Mouse (Mus musculus) natural killer cell, adult 2 months (primary cell): Measurements from ENCODE around the gene Ddx3y.

Experiments used
- DNase-seq, 2 experiments: peaks; one replicate each; pipeline ENCODE4 v3.0.0; 2022; ENCODE audit warnings: low spot score in 2 of 2

Gene Ddx3y

DNA sequence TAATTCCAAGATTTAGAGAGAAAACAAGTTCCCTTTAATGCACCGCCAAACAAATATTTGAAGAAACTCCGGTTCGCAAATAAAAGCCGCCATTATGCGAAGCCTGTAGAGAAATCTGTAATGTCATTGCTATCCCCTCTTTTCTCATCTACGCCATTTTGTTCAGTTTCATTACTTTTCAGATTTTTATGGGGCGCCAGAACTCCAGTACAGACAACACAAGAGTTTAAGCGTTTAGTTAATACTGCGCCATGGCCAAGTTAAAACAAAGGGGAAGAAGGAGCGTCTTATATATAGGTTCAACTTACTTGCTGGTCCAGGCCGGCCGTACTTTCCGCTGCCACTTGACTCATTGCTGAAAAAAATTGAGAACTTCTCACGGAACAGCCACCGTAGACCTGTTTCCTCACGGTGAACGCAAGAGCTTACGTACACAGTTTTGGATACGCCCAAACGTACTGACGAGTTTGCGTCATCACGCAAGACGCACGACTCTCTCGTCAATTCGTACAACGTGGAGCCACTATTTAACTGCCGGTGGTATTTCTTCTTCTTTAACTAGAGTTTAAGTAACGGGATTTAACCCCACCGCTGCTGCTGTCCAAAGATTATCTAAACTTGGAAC is at the start of gene Ddx3y:
Ddx3y (minus strand) TSS at position 459 of the 625 bp plus-strand sequence.
- DNase-seq: peak in 1 of 2 experiments; percentile 78

DNA sequence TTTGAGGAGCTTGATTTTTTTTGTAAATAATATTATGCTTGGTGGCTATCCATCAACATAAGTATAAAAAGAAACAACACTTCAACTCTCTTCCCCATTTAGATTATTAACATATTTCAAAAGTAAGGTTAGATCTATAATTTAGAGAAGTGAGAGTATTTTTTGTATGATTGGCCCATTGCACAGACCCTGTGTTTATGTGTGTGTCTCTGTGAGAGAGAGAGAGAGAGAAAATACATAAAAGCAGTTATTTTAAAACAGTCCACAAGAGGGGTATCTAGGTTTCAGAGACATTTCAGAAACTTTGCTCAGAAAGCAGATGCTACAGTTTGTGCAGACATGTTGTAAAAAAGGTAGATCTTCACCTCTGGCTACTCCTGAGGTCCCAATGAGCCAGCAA is 7.3 kb upstream of the Ddx3y start:
- no peak for DNase-seq

GRCm38 (mm10) chrY:1285735-1286134 is 694 bp downstream of the Ddx3y start:
- DNase-seq: peak in 1 of 2 experiments; percentile 44

DNA sequence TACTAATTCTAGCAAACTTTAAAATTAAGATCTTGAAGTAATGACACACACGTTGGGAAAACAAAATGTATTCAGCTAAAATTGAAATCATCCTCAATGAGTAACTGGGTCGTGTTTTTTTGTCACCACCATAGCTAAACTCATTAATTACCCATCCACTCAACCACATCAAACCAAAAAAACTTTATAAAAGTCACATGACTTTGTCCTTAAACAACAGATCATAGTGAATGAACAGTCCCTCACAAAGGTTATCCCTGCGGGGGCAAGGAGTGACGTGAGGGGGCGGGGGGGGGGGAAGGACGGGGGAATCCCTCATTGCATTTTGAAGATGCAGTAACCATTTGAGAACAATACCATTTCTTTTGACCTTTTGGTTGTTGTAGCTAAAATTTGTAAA is 40.3 kb downstream of the Ddx3y start:
- DNase-seq: no peak

- DNase-seq: peak in 1 of 2 experiments; percentile 77
Measured at GRCm38 (mm10) chrY:1245426-1245863, 41.0 kb downstream of the Ddx3y start, which contains the start of gene Uty. Gene Uty, minus strand, starts transcription at chrY:1245759.

- DNase-seq: no peak
Measured at GRCm38 (mm10) chrY:1244940-1245339, 41.5 kb downstream of the Ddx3y start.

- DNase-seq: no peak
Measured at GRCm38 (mm10) chrY:1244421-1244820, 42.0 kb downstream of the Ddx3y start.

DNA sequence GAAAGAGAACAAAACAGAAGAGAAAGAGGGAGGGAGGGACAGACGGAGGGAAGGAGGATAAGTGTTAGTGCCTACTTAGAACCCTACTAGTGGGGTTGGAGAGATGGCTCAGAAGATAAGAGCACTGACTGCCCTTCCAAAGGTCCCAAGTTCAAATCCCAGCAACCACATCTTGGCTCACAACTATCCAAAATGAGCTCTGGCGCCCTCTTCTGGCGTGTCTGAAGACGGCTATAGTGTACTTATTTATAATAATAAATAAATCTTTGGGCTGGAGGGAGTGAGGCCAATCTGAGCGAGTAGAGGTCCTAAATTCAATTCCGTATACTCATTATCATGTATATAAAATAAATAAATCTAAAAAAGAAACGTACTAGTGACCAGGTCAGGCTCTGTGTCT is 66.4 kb downstream of the Ddx3y start:
- DNase-seq: peak in 1 of 2 experiments; percentile 17
